Mouse (Mus musculus) liver, embryonic 14.5 days (tissue): ENCODE measurements around the gene Zmiz1. TPM values are rescaled to one million over a fixed set of nuclear protein-coding genes. Genes with fewer than 3 reads are reported as not detected.

Experiments used
- ATAC-seq: fragments of 200-750 bp; cut with Nextera tagmentation; 2 replicates; pipeline ENCODE4 v1.8.0; 2017; ENCODE audit warnings: moderate number of reproducible peaks, mild to moderate bottlenecking, moderate library complexity; ENCODE audit not compliant: insufficient read depth
- DNase-seq, 3 experiments: peaks; one replicate each; pipeline ENCODE4 v3.0.0-alpha.2; 2012 to 2013; ENCODE audit warnings: low read depth in 3 of 3, low spot score in 3 of 3
- H3K27ac ChIP-seq: fragments of 300-500 bp; sonication (generic); 2 replicates; pipeline ENCODE4 v1.5.1; 2014; ENCODE audit warnings: moderate library complexity, mild to moderate bottlenecking, control low read depth, inconsistent platforms
- H3K27me3 ChIP-seq: fragments of 300-500 bp; sonication (generic); 2 replicates; pipeline ENCODE4 v1.6.1; 2014; ENCODE audit warnings: mild to moderate bottlenecking, low read length, moderate library complexity; ENCODE audit not compliant: control insufficient read depth, insufficient read depth
- H3K36me3 ChIP-seq: fragments of 300-500 bp; sonication (generic); replicated peaks from 2 replicates; pipeline ENCODE4 v1.6.1; 2014; ENCODE audit warnings: low read depth; ENCODE audit not compliant: control insufficient read depth, insufficient read depth
- H3K4me1 ChIP-seq, 2 experiments: fragments of 200-500 bp in 1 of 2; fragments of 300-500 bp in 1 of 2; sonication (generic) in 1 of 2; replicated peaks; 2 replicates each; pipeline ENCODE4 v1.6.1; 2012 to 2014; ENCODE audit warnings: antibody characterized with exemption in 1 of 2, inconsistent platforms in 1 of 2, low read length in 1 of 2; ENCODE audit not compliant: control insufficient read depth in 2 of 2, insufficient read depth in 2 of 2
- H3K4me2 ChIP-seq: fragments of 300-500 bp; sonication (generic); 2 replicates; pipeline ENCODE4 v1.6.1; 2014; ENCODE audit warnings: low read depth, mild to moderate bottlenecking, control low read depth, moderate library complexity
- H3K4me3 ChIP-seq, 2 experiments: fragments of 200-500 bp in 1 of 2; fragments of 300-500 bp in 1 of 2; sonication (generic) in 1 of 2; 2 replicates each; pipeline ENCODE4 v1.5.1; 2012 to 2014; ENCODE audit warnings: low read depth in 2 of 2, low read length in 2 of 2, mild to moderate bottlenecking in 2 of 2, control low read depth in 1 of 2, inconsistent platforms in 1 of 2, moderate library complexity in 1 of 2; ENCODE audit not compliant: insufficient read depth in 1 of 2
- H3K9ac ChIP-seq: fragments of 300-500 bp; sonication (generic); replicated peaks from 2 replicates; pipeline ENCODE4 v1.6.1; 2014; ENCODE audit warnings: mild to moderate bottlenecking, control low read depth, moderate library complexity
- H3K9me3 ChIP-seq: fragments of 300-500 bp; sonication (generic); 2 replicates; pipeline ENCODE4 v1.6.1; 2016; ENCODE audit warnings: low read length, mixed read lengths; ENCODE audit not compliant: control insufficient read depth
- CTCF ChIP-seq: IDR thresholded peaks from 2 replicates; pipeline ENCODE4 v1.5.1; 2016; ENCODE audit warnings: antibody characterized with exemption, low read depth, control low read depth
- EP300 ChIP-seq: IDR thresholded peaks from 2 replicates; pipeline ENCODE4 v1.6.1; 2016; ENCODE audit warnings: antibody characterized with exemption, low read depth
- WGBS: fragments of 180-500 bp; shearing (Covaris S2); extraction: QIAGEN DNeasy Blood & Tissue Kit; methylation state at CpG from one replicate; pipeline ENCODE4 v1.1.7; 2014; ENCODE audit not compliant: insufficient replicate concordance; 5-methylcytosine and 5-hydroxymethylcytosine counted together
- polyA plus RNA-seq, 2 experiments: library from polyadenylated mRNA; depleted of rRNA in 1 of 2; stranded (reverse) in 1 of 2; unstranded in 1 of 2; fragments of >200 nt; fragmentation: Nextera tagmentation in 1 of 2; extraction: Ambion mirVana in 1 of 2; gene quantifications; 2 replicates each; pipeline versions ENCODE4 v1.2.1 to v1.2.3; 2012 to 2014

Gene Zmiz1
- polyA plus RNA-seq, 2 experiments: 3.4 to 4.0 TPM

GRCm38 (mm10) chr14:25607141-25607967 is 148.4 kb downstream of the Zmiz1 start:
- TF ChIP-seq CTCF (no peak), EP300 (no peak)
- WGBS: under 1% methylated on average over 84 of the region's 103 CpGs
- H3K4me1 ChIP-seq: peaks cover 0 to 15% of the 10 kb centered on the region in 2 experiments; a peak in 2 of 4 replicates

GRCm38 (mm10) chr14:25607968-25608491 is 149.0 kb downstream of the Zmiz1 start:
- 1% methylated on average over 53 of the region's 53 CpGs for WGBS
- H3K4me3 ChIP-seq: peak overlapping the region; percentile 54 to 59
- H3K4me2 ChIP-seq: peak overlapping the region; percentile 79
- H3K27ac ChIP-seq: no peak overlapping the region
- H3K9me3 ChIP-seq: no peaks in the 10 kb centered on the region
- peak; percentile 60; the same call in 1 of the 2 replicates for ATAC-seq
- peaks cover 27% of the 10 kb centered on the region for H3K27me3 ChIP-seq
- H3K9ac ChIP-seq: peak overlapping the region; percentile 37
- no peaks in the 10 kb centered on the region for H3K36me3 ChIP-seq
- TF ChIP-seq CTCF: no peak
- TF ChIP-seq EP300: no peak
- no peak for DNase-seq
- peaks cover 0 to 15% of the 10 kb centered on the region in 2 experiments; a peak in 2 of 4 replicates for H3K4me1 ChIP-seq

More at GRCm38 (mm10) chr14:25607141-25607967, 148.4 kb downstream of the Zmiz1 start:
- Histone ChIP-seq H3K27ac (no peak overlapping the region), H3K9me3 (no peaks in the 10 kb centered on the region), H3K27me3 (peaks cover 27% of the 10 kb centered on the region), H3K4me2 (peak overlapping the region; percentile 79), H3K9ac (peak overlapping the region; percentile 37), H3K36me3 (no peaks in the 10 kb centered on the region), H3K4me3 (peak overlapping the region; percentile 40 to 59)
- peak; percentile 27; the same call in 1 of the 2 replicates for ATAC-seq
- DNase-seq: no peak

- ATAC-seq: no peak
- no peak for DNase-seq
- H3K36me3 ChIP-seq: no peaks in the 10 kb centered on the region
- H3K4me2 ChIP-seq: peak overlapping the region; percentile 79
- no peak overlapping the region for H3K27ac ChIP-seq
- no peaks in the 10 kb centered on the region for H3K9me3 ChIP-seq
- no peak overlapping the region for H3K9ac ChIP-seq
- H3K4me3 ChIP-seq: peak overlapping the region; percentile 54 to 59; a peak in 2 of 4 replicates
- TF ChIP-seq EP300: no peak
- no peak for TF ChIP-seq CTCF
- WGBS: 23% methylated on average over 4 of the region's 4 CpGs
- peaks cover 0 to 15% of the 10 kb centered on the region in 2 experiments; a peak in 2 of 4 replicates for H3K4me1 ChIP-seq
- peaks cover 27% of the 10 kb centered on the region for H3K27me3 ChIP-seq
Observed at GRCm38 (mm10) chr14:25608618-25609017, 149.6 kb downstream of the Zmiz1 start.

GRCm38 (mm10) chr14:25609355-25609754 is 150.4 kb downstream of the Zmiz1 start:
- H3K27ac ChIP-seq: no peak overlapping the region
- H3K4me2 ChIP-seq: no peak overlapping the region
- H3K4me3 ChIP-seq: no peak overlapping the region
- no peaks in the 10 kb centered on the region for H3K36me3 ChIP-seq
- no peaks in the 10 kb centered on the region for H3K9me3 ChIP-seq
- peaks cover 27% of the 10 kb centered on the region for H3K27me3 ChIP-seq
- DNase-seq: no peak
- H3K9ac ChIP-seq: no peak overlapping the region
- ATAC-seq: no peak
- 21% methylated on average over 7 of the region's 7 CpGs for WGBS
- TF ChIP-seq EP300: no peak
- TF ChIP-seq CTCF: no peak
- H3K4me1 ChIP-seq: peaks cover 0 to 14% of the 10 kb centered on the region in 2 experiments; a peak in 2 of 4 replicates
